Mouse (Mus musculus): ENCODE data around the gene Fam57b. TPM values are rescaled to one million over a fixed set of nuclear protein-coding genes. Genes with fewer than 3 reads are reported as not detected.

The Fam57b gene
- 10 to 100 TPM; 73.8 to 74.7 TPM for total RNA-seq (2021)
- long read RNA-seq, experiment 1, transcript Fam57b-201 (5 exons, 2,328 nt): major isoform, 7 of 17 reads
- long read RNA-seq, experiment 1, partial matches to known transcripts: 5 of 17 reads
- long read RNA-seq, experiment 1, other reads (novel, unspliced or antisense): 3 of 17 reads
- long read RNA-seq, experiment 2, transcript Fam57b-201 (5 exons, 2,328 nt): major isoform, 5 of 18 reads
- long read RNA-seq, experiment 2, partial matches to known transcripts: 9 of 18 reads
- long read RNA-seq, experiment 2, other reads (novel, unspliced or antisense): 2 of 18 reads

GRCm38 (mm10) chr7:126797411-126798126 lies at the start of gene Fam57b:
Gene Fam57b, plus strand, starts transcription at chr7:126797668.
- peak in 1 of 2 experiments; percentile 39 for DNase-seq (ENCODE audit: low spot score in 2 of 2)

GRCm38 (mm10) chr7:126748824-126749223 lies 48.6 kb upstream of the Fam57b start:
- no peak for DNase-seq (ENCODE audit: low spot score in 2 of 2)
- H3K27ac ChIP-seq: no peak overlapping the region
- no peak for TF ChIP-seq CTCF (conservative IDR thresholded peaks at IDR 0.05)
- H3K4me3 ChIP-seq: no peak overlapping the region

More at GRCm38 (mm10) chr7:126797411-126798126, at the start of gene Fam57b:
- peak within 1 kb of the TSS; percentile 100 for H3K27ac ChIP-seq
- peak within 1 kb of the TSS; percentile 72 for H3K4me3 ChIP-seq
- no peak for TF ChIP-seq CTCF (conservative IDR thresholded peaks at IDR 0.05)

GRCm38 (mm10) chr7:126749582-126750343 lies 47.7 kb upstream of the Fam57b start:
- no peak for DNase-seq (ENCODE audit: low spot score in 2 of 2)
- no peak overlapping the region for H3K4me3 ChIP-seq
- peak; percentile 51 for TF ChIP-seq CTCF (conservative IDR thresholded peaks at IDR 0.05)
- H3K27ac ChIP-seq: no peak overlapping the region

DNA sequence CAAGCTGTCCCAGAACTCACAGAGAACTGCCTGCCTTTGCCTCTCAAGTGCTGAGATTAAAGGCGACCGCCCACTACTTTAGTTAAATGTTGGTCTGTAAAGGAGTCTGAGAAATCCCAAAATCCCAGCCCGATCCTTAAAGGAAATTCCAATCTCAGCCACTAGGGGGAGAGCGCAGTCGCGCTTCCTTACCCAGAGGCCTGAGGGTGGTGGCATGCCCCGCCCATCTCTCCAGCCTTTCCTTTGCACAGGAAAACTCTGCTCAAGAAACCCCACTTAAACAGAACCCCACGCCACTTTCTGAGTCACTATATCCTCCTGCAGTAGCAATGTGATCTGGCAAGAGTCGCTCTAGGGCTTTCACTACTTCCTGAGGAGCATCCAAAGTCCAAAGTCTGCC lies 42.6 kb upstream of the Fam57b start:
- no peak overlapping the region for H3K4me3 ChIP-seq
- peak overlapping the region; percentile 15; the same call in 1 of the 2 replicates for H3K27ac ChIP-seq
- TF ChIP-seq CTCF (conservative IDR thresholded peaks at IDR 0.05): peak; percentile 95
- DNase-seq (ENCODE audit: low spot score in 2 of 2): peak in 1 of 2 experiments; percentile 83

GRCm38 (mm10) chr7:126758539-126758938 lies 38.9 kb upstream of the Fam57b start:
- Histone ChIP-seq H3K4me3 (no peak overlapping the region), H3K27ac (peak overlapping the region; percentile 83)
- DNase-seq (ENCODE audit: low spot score in 2 of 2): no peak
- no peak for TF ChIP-seq CTCF (conservative IDR thresholded peaks at IDR 0.05)

GRCm38 (mm10) chr7:126759050-126759671 lies 38.3 kb upstream of the Fam57b start, which contains the start of gene Mapk3:
Gene Mapk3, plus strand, starts transcription at chr7:126759601.
- peak within 1 kb of the TSS; percentile 92 for H3K27ac ChIP-seq
- peak; percentile 82 to 88 for DNase-seq (ENCODE audit: low spot score in 2 of 2)
- H3K4me3 ChIP-seq: peak within 1 kb of the TSS; percentile 61
- TF ChIP-seq CTCF (conservative IDR thresholded peaks at IDR 0.05): peak; percentile 83

DNA sequence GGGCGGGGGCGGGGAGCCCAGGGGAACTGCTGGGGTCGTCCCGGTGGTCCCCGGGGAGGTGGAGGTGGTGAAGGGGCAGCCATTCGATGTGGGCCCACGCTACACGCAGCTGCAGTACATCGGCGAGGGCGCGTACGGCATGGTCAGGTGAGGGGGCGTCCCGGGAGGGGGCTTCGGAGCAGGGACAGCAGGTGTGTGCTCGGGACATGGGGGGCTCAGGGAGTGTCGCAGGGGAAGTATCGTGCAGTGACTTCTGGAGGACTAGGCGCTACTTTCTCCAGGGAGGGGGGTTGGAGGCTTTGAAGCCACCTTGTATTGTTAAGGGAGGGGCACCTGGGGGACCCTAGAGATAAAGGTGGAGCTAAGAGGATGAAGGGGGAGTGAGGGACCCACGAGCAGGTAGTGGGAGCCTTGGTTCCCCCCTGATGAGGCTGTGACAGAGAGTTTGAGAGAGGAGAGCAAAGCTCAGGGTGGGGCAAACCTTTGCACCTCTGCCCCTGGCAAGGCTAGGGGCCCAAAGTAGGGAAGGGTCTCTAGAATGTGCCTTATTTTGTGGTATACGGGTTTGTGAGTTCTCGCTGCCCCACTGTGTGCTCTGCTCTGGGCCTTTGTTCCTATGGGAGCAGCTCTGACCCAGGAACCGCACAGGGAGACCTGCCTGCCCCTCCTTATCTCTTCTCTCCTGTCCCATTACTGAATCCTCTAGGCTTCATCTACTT lies 37.6 kb upstream of the Fam57b start:
- H3K27ac ChIP-seq: peak overlapping the region; percentile 92
- no peak for DNase-seq (ENCODE audit: low spot score in 2 of 2)

GRCm38 (mm10) chr7:126760391-126760802 lies 37.1 kb upstream of the Fam57b start:
- H3K27ac ChIP-seq: peak overlapping the region; percentile 92
- DNase-seq (ENCODE audit: low spot score in 2 of 2): no peak
- peak overlapping the region; percentile 61 for H3K4me3 ChIP-seq
- no peak for TF ChIP-seq CTCF (conservative IDR thresholded peaks at IDR 0.05)

More for the DNA sequence above, 37.6 kb upstream of the Fam57b start:
- TF ChIP-seq CTCF (conservative IDR thresholded peaks at IDR 0.05): no peak
- H3K4me3 ChIP-seq: peak overlapping the region; percentile 61

DNA sequence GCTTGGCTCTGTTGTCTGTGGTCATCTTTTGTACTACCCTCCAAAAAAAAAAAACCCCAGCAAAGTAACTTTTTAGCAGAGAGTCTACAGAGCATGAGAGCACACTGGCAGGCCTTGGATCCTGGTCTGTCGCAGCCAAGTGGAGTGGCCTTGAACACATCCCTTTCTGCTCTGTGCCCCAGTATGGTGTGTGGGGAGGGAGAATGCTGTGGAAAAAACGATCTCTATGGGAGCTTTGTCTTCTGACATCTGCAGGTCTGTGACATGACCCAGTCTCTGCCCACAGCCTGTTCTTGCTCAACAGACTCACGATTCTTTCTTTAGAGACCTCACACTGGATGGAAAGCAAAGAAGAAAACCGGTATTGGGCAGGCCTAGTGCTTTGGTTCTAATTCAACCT lies 36.5 kb upstream of the Fam57b start:
- no peak for DNase-seq (ENCODE audit: low spot score in 2 of 2)
- H3K4me3 ChIP-seq: peak overlapping the region; percentile 61
- no peak for TF ChIP-seq CTCF (conservative IDR thresholded peaks at IDR 0.05)

GRCm38 (mm10) chr7:126761529-126762067 lies 35.9 kb upstream of the Fam57b start:
- Histone ChIP-seq H3K27ac (peak overlapping the region; percentile 92), H3K4me3 (peak overlapping the region; percentile 61; the same call in 1 of the 2 replicates)
- no peak for TF ChIP-seq CTCF (conservative IDR thresholded peaks at IDR 0.05)
- no peak for DNase-seq (ENCODE audit: low spot score in 2 of 2)

More for the DNA sequence above, 36.5 kb upstream of the Fam57b start:
- H3K27ac ChIP-seq: peak overlapping the region; percentile 92

DNA sequence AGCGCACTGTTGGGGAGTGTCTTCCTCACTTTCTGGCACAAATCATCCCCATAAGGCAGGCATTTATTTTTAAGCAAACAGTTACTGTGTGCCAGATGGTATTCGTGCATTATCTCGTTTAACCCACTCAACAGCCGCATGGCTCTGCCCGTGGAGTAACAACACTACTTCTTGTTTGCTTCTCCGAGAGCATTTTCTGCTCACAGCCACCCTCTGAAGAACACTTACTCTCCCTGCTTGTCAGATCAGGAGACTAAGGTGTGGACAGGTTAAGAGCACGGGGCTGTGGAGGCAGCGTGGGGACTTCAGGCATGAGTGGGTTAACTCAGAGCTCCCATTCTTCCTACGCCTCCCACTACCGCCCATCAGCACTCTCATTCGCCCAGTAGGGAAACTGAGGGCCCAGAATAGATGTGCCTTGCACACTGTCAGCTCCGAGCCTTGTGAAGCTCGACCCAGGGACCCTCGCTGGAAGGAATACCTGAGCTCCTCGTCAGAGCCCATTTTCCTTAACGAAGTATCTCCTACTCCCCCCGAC lies 34.9 kb upstream of the Fam57b start:
- Histone ChIP-seq H3K27ac (peak overlapping the region; percentile 92), H3K4me3 (peak overlapping the region; percentile 38)
- TF ChIP-seq CTCF (conservative IDR thresholded peaks at IDR 0.05): no peak
- peak; percentile 64 to 85 for DNase-seq (ENCODE audit: low spot score in 2 of 2)
